Mouse (Mus musculus) ZHBTc4 (cell line): Measurements from ENCODE around the gene Msx3.

Source experiments
- DNase-seq: peaks from one replicate; pipeline ENCODE4 v3.0.0-alpha.2; 2011; ENCODE audit warnings: low read depth, low spot score

The Msx3 gene

DNA sequence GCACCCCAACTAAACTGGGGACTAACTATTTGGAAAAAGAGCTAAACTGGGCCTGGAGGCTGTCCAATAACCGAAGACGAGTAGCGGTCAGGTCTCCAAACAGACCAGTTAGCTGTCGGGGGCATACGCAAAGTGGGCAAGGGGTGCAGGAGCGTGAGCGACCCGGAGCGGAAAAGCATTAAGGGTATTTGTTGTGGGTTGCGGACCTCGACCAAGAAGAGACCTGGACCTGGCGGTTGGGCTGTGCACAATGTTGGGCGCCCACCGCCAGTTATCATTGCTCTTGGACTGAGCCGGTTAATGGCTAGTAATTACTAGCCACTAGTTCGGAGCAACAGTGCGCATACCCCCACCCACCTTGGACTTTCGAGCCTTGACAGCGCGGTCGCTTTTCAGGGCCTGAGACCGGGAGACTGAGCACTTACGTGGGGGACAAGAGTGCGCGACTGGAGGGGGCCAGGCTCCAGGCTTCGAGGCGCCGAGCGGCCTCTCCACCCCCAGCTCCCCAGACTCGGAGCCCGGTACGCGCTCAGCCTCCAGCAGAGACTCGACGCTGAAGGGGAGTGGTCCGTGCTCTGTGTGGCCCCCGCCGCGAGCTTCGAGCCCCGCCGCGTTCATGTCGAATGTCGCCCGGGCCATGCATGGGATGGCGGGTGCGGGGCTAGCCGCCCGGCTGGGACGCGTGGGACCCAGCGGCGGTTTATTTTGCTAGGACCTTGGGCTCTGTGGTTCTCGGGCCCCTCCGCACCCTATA lies at the start of gene Msx3:
Gene Msx3, minus strand, starts transcription at position 729 of the 754 bp plus-strand sequence.
- peak; percentile 52 for DNase-seq

DNA sequence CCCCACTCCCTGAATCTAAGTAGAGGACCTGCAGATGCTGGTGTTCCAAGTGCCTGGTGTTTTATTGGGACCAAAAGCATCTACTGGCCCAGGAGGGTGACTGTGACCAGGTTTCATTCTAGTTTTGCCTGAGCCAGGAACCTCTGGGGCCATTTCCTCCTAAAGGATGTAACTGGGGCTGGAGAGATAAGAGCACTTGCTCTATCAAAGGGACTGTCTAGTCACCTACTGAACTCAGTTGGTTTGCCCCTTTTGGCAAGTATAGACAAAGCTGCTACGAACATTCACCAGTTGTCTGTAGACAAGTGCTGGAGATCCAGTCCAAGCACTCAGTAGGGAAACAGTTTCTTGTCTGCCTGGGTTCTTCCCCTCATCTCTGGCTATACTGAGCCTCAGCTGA lies 49.6 kb upstream of the Msx3 start:
- no peak for DNase-seq

DNA sequence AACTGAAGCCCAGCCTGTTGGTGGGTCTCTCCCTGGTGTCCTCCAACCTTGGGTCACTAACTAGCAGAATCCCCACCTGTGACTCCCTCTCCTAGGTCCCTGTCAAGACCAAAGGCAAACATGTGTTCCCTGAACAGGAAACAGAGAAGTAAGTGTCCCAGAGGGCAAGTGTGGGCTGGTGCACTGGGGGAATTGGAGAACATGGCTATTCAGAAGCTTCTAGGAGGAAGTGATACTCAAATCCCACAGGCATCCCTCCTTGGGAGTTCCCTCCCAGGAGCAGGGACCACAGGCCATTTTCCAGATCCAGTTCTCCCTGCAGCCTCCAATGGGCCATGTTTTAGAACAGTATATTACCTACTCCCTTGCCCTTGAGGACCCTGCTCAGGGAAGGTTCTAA lies 47.2 kb upstream of the Msx3 start:
- DNase-seq: no peak

DNA sequence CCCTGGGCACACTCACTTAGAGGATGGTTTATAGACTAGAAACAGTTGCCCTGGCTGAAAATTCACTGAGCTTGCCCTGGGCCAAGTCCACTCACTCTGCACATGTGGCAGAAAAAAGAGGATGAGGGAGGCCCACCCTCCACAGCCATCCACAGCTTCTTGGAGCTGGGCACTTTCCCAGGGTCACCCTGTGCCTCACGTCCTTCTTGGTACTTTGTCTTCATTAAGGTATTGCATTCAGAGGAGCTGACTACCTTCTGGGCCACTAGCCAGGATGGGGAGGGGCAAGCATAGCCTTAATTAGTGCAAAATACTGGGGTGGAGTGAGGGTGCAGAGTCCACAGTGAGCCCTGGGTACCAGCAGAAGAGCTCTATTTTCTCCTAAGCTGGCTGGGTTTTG lies 46.7 kb upstream of the Msx3 start:
- DNase-seq: no peak

DNA sequence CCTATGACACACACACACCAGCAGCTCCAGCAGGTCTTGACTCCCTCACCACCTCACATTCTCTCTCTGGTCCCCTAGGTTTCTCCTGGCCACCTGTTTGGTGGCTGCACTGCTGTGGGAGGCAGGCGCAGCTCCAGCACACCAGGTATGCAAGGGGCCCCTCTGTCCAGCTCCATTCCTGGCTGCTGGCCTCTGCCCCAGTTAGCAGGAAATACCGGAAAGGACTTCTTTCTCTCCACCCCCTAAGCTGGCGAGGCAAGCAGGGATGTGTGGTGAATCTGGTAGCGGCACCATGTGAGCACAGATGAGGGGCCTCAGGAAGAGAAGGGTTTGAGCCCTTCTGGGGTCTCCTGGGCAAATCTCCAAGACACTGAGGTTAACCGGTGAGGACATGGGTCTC lies 46.1 kb upstream of the Msx3 start:
- no peak for DNase-seq

DNA sequence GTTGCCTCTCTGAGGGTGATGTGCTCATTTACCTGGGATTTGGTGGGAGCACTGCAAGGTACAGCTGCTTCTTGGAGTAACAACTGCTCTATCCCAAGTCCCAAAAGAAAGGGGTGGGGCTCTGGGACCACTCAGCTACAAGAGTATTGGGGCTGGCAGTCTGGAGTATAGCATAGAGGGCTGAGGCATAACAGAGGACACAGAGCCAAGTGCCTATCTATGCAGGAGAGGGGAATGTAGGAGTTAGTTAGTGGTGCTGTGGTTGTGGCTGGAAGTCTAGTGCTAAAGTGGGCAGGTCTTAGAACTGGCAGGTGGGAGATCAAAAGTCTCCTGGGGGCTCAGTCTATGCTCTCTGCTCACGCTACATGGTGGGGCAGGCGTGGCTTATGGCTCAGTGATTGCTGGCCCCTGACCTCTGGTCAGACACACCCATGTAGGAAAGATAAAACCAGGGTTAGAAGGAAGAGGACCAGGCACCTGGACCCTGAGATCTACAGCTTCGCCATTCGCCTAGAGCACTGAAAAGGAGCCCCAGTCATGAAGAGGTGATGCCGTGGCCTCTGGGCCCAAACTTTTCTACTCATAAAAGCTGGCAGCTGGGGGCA lies 44.1 kb upstream of the Msx3 start, which contains the start of gene Prap1:
Gene Prap1, plus strand, starts transcription at position 472 of the 605 bp plus-strand sequence.
- no peak for DNase-seq

DNA sequence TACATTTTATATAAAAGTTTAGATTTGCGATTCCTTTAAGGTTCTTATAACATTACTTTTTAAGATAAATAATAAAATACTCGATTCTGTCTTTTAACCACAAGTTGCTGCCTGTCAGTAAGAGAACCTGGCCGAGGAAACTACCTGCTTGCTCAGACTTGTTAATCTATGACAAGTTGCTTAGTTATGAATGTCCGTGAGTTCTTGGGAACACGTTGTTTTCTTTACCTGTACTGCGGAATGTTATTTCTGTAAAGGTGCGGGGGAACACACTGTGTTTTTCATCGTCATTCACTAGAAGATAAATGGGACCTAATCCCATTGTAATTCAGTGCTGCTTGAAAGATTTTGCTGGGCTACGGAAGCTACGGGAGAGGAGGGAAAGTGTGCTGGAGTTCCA lies 41.7 kb upstream of the Msx3 start:
- no peak for DNase-seq

DNA sequence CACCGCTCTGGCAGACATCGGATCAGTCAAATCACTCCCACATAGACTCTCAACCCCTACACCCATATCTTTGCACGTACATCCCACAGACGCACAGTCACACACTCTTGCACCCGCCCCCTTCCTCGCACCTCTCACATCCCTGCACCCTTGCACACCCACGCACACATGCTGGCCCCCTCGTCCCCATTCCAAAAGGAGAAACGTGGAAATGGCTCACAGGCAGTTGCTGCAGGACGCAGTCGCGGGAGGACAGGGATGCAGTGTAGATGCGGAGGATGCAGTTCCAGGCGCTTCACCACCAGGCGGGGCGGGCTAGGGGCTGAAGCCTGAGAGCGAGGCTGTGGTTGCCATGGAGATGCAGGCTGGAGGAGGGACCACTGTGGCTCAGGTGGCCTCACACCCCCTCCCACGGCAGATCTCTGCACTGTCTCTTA lies 33.4 kb upstream of the Msx3 start, which contains the start of gene Caly:
Gene Caly, minus strand, starts transcription at position 307 of the 437 bp plus-strand sequence.
- DNase-seq: peak; percentile 88

DNA sequence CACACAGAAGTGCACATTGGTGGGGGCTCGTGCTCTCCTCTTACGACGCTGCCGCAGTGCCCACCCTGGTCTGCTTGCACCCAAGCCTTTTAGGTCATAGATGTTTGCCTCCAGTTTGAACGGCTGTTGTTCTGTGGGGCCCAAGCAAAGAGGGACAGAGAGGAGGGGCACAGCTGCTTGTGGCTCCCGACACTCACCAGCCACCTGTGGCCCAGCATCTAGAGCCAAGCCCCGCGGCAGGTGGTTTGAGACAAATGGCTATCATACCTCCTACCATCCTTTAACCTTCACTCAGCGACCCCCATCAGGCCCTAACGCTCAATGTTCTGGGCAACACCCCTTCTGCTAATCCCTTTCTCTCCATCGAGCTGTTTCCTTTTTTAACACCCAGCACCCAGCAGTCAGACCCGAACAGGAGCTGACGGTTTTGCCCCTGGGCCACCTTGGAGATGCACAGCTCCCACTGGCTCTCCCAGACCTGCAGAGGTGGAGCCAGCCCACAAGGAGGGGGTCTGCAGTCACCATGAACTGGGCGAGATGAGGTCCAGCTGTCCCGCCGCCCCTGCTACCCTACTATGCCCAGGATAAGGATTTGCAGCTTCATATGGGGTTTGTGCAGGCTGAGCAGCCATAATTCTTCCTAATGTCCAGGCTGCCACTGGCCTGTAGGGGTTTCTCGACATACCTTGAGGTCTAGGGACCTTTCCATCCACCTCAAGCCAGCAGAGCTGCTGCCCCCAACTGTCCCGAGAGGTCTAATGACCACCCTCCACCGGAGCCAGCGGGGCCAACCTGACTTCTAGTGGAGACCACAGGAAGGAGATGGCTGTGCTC lies 32.7 kb upstream of the Msx3 start:
- DNase-seq: no peak

DNA sequence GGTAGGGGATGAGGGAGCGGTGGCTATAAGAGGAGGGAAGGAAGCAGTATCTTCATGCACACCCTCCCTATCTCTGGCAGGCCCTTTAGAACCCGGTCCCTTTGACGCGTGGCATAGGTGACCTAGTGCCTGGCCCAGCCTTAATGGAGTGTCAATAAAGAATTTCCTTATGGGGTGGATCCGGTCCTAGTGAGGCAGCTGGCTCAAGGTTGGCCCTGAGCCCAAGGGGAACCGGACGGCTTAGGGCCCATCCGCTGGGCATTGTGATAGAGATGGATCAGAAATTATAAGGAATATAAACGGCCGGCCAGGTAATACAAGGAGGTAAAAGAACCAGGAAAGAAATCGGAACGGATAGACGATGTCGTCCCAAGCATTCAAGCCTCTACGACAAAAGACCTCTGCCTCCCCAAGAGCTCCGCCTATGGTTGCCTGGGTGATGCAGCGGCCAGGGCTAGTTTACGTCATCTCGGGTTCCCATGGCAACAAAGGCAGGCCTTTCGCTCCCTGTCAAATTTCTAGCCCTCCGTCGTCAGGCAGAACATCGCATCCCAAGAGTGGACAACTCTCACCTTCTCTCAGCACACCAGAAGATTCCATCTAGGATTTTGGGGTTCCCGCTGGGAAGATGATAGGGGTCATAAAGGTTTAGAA lies 31.7 kb upstream of the Msx3 start:
- peak; percentile 91 for DNase-seq

DNA sequence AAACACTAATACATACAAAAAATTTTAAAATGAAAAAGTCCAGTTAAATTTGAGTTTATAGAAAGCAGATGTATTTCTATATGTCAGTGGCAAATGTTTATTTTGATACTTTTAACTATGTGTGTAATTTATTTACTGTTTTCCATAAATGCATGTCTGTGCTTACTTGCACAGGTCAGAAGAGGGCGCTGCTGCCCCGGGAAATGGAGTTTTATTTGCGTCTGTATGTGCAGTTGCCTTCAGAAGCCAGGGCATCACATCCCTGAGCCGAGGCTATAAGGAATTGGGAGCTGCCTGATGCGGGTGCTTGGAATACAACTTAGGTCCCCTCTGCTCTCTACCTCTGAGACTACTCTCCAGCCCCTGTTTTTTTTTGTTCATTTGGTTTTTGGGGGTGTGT lies 29.8 kb upstream of the Msx3 start:
- peak; percentile 86 for DNase-seq

DNA sequence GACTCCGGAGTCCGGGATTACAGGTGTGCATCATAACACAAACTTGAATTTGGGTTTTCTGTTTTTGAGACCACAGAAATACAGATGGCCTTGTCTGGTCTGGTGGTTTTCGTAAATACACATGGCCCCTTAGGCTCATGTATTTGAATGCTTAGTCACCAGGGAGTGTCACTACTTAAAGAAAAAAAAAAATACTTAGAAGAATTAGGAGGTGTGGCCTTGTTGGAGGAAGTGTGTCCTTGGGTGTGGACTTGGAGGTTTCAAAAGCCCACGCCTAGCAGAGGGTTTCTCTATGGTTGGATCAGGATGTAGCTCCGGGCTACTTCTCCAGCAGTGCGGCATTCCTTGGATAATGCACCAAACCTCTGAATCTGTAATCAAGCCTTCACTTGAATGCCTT lies 28.8 kb upstream of the Msx3 start:
- peak; percentile 68 for DNase-seq

DNA sequence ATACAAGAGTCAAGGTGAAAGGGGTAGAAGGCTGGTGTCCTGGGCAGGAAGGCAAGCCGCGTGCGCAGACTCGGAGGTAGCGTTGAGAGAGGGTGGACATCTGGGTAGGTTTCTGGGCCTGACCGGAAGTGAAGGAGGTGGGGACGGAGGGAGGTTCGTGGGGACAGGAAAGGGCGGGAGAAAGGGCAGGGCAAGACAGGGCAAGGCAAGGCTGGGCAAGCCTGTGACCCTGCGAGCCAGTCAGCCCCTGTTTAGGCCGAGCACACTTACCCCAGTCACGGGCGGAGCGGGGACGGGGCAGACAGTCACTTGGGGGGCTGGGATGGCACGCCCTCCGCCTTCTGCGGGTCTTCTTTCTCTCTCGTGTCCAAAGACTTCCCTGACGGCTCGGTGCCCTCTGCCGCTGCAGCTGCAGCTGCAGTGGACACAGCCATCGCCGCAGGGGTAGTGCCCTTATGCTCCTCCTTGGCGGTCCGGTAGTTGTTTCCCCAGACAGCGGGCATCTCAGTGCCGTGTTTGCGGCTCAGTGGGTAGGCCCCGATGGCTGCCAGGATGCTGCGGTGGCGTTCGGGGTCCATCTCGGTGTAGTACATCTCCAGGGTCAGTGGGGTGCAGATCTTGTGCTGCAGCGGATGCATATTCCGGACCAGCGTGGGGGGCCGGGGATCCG lies 21.3 kb upstream of the Msx3 start:
- no peak for DNase-seq

DNA sequence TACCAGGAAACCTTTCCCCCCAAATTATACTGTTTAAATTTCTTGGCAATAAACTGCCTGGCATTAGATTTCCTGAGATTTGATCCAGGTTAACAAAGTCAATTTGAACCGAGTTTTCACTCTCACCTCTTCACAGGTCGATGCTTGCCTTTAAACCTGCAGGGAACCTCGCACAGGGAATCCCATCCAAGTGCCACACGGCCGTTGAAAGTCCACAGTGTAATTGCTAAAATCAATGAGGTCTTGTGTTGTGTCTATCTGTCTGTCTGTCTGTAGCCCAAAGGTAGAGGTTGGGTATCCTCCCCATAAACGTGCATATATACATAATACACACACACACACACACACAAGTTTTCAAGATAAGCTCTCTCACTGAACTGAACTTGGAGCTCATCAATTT lies 18.5 kb upstream of the Msx3 start:
- no peak for DNase-seq

DNA sequence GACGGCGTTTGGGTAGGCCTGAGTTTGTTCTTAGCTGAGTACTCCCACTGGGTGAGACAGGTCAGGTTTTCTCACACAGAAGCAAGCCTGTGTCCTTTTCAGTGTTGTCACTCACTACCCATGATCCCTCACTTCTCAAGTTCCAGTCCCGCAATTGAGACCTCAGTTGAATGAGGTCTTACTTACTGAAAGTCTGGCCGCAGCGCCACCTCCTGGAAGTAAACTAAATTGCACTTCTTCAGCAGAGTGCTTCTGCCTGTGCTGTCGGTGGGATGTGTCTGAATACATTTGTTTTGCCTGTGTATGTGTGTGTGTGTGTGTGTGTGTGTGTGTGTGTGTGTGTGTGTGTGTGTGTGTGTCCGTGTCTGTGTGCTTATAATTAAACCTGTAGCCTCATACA lies 14.2 kb upstream of the Msx3 start:
- DNase-seq: peak; percentile 87

DNA sequence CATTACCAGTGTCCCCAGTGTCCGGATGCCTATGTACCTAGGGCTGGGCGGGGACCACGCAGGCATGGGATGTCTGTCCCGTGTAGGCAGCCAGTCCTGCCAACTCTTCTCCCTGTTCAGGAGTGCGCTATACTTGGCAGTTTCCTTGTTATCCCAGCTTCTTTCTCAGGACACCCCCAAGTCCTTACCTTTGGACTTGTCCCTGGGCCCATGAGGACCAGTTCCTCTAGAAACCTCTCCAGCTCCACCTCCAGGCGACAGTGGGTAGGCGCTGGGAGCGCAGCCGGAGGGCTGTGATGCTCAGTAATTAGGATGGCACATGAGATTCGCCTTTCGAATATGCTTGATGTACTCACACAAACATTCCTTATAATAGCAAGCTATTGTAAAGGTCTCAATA lies 13.4 kb upstream of the Msx3 start:
- DNase-seq: peak; percentile 65

DNA sequence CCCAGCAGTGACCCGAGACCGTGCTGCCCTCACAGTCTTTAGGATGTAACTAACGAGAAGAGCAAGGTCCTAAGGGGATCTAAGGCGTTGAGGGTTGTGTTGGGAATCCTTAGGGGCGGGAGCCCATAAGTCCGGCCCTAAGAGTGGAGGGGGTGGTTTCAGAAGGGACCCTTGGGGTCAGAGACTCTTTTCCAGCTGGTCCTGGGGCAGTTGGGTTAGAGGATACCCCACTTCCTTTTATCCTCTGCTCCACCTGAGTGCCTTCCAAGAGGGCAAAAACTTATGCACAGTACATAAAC lies 12.9 kb upstream of the Msx3 start:
- DNase-seq: no peak

DNA sequence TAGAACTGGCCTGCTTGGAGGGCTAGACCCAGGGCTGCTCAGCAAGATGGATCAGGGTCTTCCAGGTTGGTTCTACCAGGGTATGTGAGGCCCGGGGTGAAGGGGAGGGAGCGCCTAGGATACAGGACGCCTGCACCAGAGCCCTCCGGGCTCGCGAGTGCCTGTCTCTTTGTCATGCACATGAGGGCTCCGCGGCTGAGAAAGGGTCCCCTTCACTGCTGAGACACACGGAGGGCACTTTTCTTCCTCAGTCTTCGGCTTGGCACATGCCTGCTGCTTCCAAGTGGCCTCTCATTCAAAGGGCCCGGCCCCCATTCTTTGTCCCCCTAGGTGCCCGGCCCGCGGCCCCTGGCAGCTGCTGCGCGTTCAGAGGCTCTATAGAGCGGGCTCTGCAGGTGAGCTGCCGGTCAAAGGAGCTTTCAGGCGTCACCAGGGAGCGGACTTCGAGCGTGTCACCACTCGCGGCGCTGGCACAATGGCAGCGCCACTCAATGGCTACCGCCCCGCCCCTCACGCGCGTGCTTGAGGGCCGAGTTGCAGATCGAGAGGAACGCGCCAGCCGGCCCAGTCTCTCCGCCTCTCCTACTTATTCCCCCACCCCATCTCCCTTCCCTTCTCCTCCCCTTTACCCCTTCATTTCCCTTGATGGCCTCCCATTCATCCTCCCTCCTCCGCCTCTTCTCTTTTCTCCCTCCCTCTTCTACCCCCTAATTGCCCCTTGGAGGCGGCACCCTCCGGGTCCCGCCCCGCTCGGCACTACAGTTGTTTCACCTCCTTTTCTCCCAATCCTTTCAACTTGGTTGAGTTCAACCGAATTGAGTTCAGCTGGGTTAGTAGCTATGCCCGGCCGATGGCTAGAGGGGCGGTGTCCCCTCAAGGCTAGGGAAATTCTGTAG lies 12.3 kb upstream of the Msx3 start:
- peak; percentile 72 for DNase-seq

DNA sequence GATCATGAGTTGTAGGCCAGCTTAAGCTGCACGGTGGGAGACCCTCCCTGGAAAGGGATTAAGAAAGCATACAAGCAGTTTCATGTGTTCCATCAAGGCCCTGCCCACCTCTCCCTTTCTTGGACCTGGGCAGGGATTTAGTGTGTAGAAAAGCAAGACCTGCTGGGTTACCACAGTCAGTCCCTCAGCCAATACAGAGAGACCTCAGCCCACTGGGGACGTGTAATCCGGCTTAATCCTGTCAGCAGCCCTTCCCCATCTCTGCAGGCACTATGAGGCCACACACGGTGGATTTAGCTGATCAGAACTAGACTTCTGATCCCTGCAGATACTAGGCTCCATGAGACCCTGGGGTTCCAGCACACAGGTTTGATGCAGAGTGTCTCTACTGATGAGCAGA lies 10.7 kb upstream of the Msx3 start:
- no peak for DNase-seq

DNA sequence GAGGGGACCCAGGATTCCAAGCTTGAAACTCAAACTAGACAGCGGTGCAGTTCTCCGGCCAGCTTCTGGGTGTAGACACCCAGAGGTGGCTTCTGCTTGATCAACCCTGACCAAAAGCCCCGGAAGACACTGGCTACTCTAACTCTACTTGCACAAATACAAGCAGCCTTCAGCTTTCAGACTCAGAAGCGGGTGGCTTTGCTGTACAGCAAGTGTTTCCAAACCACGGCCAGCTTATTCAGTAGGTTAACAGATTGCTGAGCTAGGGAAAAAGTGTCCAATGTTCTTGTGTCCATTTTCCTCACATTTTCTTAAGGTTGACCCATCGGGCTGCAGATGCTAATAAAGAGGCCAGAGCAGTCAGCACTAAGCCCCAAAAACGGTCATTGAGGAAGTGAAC lies 9.6 kb upstream of the Msx3 start:
- no peak for DNase-seq
